Mouse (Mus musculus): Measurements from ENCODE around the gene Gm7861. TPM values are rescaled to one million over a fixed set of nuclear protein-coding genes. Genes with fewer than 3 reads are reported as not detected.
"Not testable (repeated sequence)": the region's sequence is repeated elsewhere in the genome, so short reads cannot be mapped to it uniquely, and the experiment has no call there.

Gene Gm7861
- not detected in 2 replicates for polyA plus RNA-seq (2012; rRNA removed)

DNA sequence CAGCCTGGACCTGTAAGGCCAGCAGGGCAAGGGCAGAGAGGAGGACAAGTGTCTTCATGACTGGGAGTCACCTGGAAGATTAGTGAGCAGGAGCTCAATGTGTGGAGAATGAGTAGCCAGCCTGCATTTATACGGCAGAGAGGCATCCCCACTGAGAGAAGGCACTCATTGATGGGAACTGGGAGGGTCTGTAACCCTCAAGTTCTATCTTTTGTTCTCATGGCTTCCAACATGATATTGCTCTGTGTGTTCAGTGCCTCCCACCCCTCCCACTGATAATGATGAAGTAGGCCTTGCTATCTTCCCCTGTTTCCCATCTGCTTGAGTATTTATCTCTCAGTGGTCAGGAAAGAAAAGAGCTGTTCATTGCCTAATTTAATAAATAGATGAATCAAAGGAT is at the start of gene Gm7861:
TSS of gene Gm7861 (minus strand) at position 101 of the 400 bp plus-strand sequence.
- DNase-seq (ENCODE audit: low read depth): not testable (repeated sequence)

DNA sequence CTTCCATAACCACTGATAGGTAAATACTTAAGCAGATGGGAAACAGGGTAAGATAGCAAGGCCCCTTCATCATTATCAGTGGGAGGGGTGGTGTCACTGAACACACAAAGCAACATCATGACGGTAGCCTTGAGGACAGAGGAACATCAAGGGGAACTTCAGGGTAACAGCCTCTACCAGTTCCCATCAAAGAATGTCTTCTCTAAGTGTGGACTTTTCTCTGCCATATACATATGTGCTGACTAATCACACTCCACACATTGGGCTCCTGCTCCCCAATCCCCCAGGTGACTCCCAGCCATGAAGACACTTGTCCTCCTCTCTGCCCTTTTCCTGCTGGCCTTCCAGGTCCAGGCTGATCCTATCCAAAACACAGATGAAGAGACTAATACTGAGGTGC is 23.6 kb upstream of the Gm7861 start, which contains the start of gene Defa26:
TSS of gene Defa26 (plus strand) at position 301 of the 400 bp plus-strand sequence.
- DNase-seq (ENCODE audit: low read depth): not testable (repeated sequence)

- not testable (repeated sequence) for DNase-seq (ENCODE audit: low read depth)
Measured at GRCm38 (mm10) chr8:21582706-21583105, 11.6 kb downstream of the Gm7861 start, which contains the start of gene Defa28. Defa28 (plus strand) TSS chr8:21583006.

GRCm38 (mm10) chr8:21565086-21565485 is 29.2 kb downstream of the Gm7861 start, which contains the start of gene Defa37:
Defa37 (plus strand) TSS chr8:21565386.
- DNase-seq (ENCODE audit: low read depth): not testable (repeated sequence)

Other genes with a start within 250 kb of the Gm7861 start
- not detected in 2 replicates for gene Defa2, start 216.0 kb downstream of the Gm7861 start, polyA plus RNA-seq (2012; rRNA removed)
- gene Defa33, start 202.7 kb downstream of the Gm7861 start, polyA plus RNA-seq (2012; rRNA removed): not detected in 2 replicates
- gene Defa36, start 167.1 kb downstream of the Gm7861 start, polyA plus RNA-seq (2012; rRNA removed): not detected in 2 replicates
- not detected in 2 replicates for gene Gm7849, start 137.9 kb downstream of the Gm7861 start, polyA plus RNA-seq (2012; rRNA removed)
- gene Defa20, start 85.2 kb downstream of the Gm7861 start, polyA plus RNA-seq (2012; rRNA removed): not detected in 2 replicates
- gene Defa32, start 65.5 kb downstream of the Gm7861 start, polyA plus RNA-seq (2012; rRNA removed): not detected in 2 replicates
- not detected in 2 replicates for gene Defa37, start 29.1 kb downstream of the Gm7861 start, polyA plus RNA-seq (2012; rRNA removed)
- gene Defa28, start 11.5 kb downstream of the Gm7861 start, polyA plus RNA-seq (2012; rRNA removed): not detected in 2 replicates
- not detected in 2 replicates for gene Defa26, start 23.7 kb upstream of the Gm7861 start, polyA plus RNA-seq (2012; rRNA removed)
- not detected in 2 replicates for gene Defa17, start 61.3 kb upstream of the Gm7861 start, polyA plus RNA-seq (2012; rRNA removed)
- not detected in 2 replicates for gene Defa34, start 71.3 kb upstream of the Gm7861 start, polyA plus RNA-seq (2012; rRNA removed)
- gene AY761184, start 109.1 kb upstream of the Gm7861 start, polyA plus RNA-seq (2012; rRNA removed): 0.34 and 0.41 TPM in 2 replicates
- not detected in 2 replicates for gene Defa24, start 140.0 kb upstream of the Gm7861 start, polyA plus RNA-seq (2012; rRNA removed)
- 0.93 TPM in 1 of 2 replicates, not detected in the other for gene Defb50, start 229.0 kb upstream of the Gm7861 start, polyA plus RNA-seq (2012; rRNA removed)
- 39.8 and 171 TPM in 2 replicates for gene Defb2, start 245.4 kb upstream of the Gm7861 start, polyA plus RNA-seq (2012; rRNA removed)